Mouse (Mus musculus) myocyte (in vitro differentiated cells): ENCODE measurements around the gene Rbms3. TPM values are rescaled to one million over a fixed set of nuclear protein-coding genes. Genes with fewer than 3 reads are reported as not detected.

Experiments
- H3K27me3 ChIP-seq: one replicate; pipeline ENCODE4 v1.6.1; 2011; ENCODE audit not compliant: control insufficient read depth, insufficient read depth, insufficient read length
- H3K36me3 ChIP-seq: one replicate; pipeline ENCODE4 v1.6.1; 2011; ENCODE audit not compliant: control insufficient read depth, insufficient read depth
- H3K4me2 ChIP-seq: one replicate; pipeline ENCODE4 v1.6.1; 2011; ENCODE audit warnings: low read depth, control low read depth
- H3K4me3 ChIP-seq: one replicate; pipeline ENCODE4 v1.5.1; 2011; ENCODE audit warnings: mild to moderate bottlenecking, control low read depth, moderate library complexity
- H3K79me2 ChIP-seq: one replicate; pipeline ENCODE4 v1.6.1; 2011; ENCODE audit not compliant: control insufficient read depth, insufficient read depth
- H3ac ChIP-seq: one replicate; pipeline ENCODE4 v1.6.1; 2011; ENCODE audit not compliant: control insufficient read depth, insufficient read length
- CEBPB ChIP-seq: IDR thresholded peaks from 2 replicates; pipeline ENCODE4 v1.6.1; 2011; ENCODE audit warnings: mild to moderate bottlenecking, moderate library complexity; ENCODE audit not compliant: poor library complexity, insufficient read depth, severe bottlenecking
- E2F4 ChIP-seq: IDR thresholded peaks from one replicate; pipeline ENCODE4 v1.6.1; 2011; ENCODE audit warnings: mild to moderate bottlenecking, control low read depth, moderate library complexity; ENCODE audit not compliant: insufficient read depth
- MAX ChIP-seq: IDR thresholded peaks from one replicate; pipeline ENCODE4 v1.6.1; 2011; ENCODE audit warnings: low read depth, mild to moderate bottlenecking, control low read depth
- MYOD1 ChIP-seq, 3 experiments: IDR thresholded peaks; one replicate each; pipeline ENCODE4 v1.6.1; 2011; ENCODE audit warnings: control low read depth in 2 of 3, low read depth in 2 of 3, mild to moderate bottlenecking in 2 of 3, moderate library complexity in 1 of 3; ENCODE audit not compliant: insufficient read length in 2 of 3, control insufficient read depth in 1 of 3
- MYOG ChIP-seq, 3 experiments: IDR thresholded peaks; one replicate each; pipeline ENCODE4 v1.6.1; 2011; ENCODE audit warnings: control low read depth in 2 of 3, low read depth in 2 of 3, mild to moderate bottlenecking in 2 of 3; ENCODE audit not compliant: insufficient read length in 2 of 3, control insufficient read depth in 1 of 3, insufficient read depth in 1 of 3
- POLR2A ChIP-seq: IDR thresholded peaks from one replicate; pipeline ENCODE4 v1.6.1; 2011; ENCODE audit warnings: low read depth, mild to moderate bottlenecking, control low read depth, moderate library complexity; ENCODE audit not compliant: insufficient read length
- POLR2AphosphoS2 ChIP-seq: IDR thresholded peaks from one replicate; pipeline ENCODE4 v1.6.1; 2011; ENCODE audit warnings: low read depth, control low read depth; ENCODE audit not compliant: insufficient read length
- REST ChIP-seq: IDR thresholded peaks from one replicate; pipeline ENCODE4 v1.6.1; 2011; ENCODE audit warnings: mild to moderate bottlenecking, control low read depth, moderate library complexity; ENCODE audit not compliant: insufficient read depth, insufficient read length
- SRF ChIP-seq: IDR thresholded peaks from one replicate; pipeline ENCODE4 v1.6.1; 2011; ENCODE audit warnings: low read depth; ENCODE audit not compliant: control insufficient read depth, insufficient read length
- TCF12 ChIP-seq: IDR thresholded peaks from one replicate; pipeline ENCODE4 v1.6.1; 2011; ENCODE audit warnings: mild to moderate bottlenecking, control low read depth; ENCODE audit not compliant: poor library complexity, insufficient read depth, severe bottlenecking
- TCF3 ChIP-seq: IDR thresholded peaks from one replicate; pipeline ENCODE4 v1.6.1; 2011; ENCODE audit warnings: low read depth, control low read depth; ENCODE audit not compliant: insufficient read length
- USF1 ChIP-seq: IDR thresholded peaks from one replicate; pipeline ENCODE4 v1.6.1; 2011; ENCODE audit warnings: low read depth, mild to moderate bottlenecking, control low read depth, moderate library complexity
- polyA plus RNA-seq: library from polyadenylated mRNA; unstranded; fragments of >200 nt; fragmentation: generic; extraction: Trizol; gene quantifications from one replicate; pipeline ENCODE4 v1.2.1, GENCODE M21; 2012; ENCODE audit warnings: missing spikeins

The Rbms3 gene
- polyA plus RNA-seq, 1 experiment = 4.5 TPM

DNA sequence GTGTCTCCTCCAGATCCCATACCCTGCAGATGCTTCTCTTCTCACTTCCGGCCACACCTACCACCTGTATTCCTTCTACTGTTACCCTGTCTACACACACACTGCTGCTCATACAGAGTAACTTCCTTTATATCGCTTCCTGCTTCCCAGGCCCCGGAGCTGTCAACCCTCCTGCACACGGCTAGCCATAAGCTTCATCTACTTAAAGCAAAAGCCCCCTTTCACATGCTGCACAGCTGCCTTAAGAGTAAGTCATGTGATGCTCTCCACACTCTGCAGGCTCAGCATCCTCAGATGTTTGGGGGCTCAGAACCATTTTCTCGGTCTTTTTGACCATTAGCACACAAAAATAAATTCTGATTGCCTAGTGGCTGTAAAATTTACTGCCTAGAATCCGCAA is 503.9 kb downstream of the Rbms3 start:
- TF ChIP-seq POLR2A = no peak
- TF ChIP-seq SRF = no peak
- TF ChIP-seq TCF3 = no peak
- TF ChIP-seq USF1 = no peak
- TF ChIP-seq POLR2AphosphoS2 = no peak
- TF ChIP-seq MAX = no peak
- no peak for TF ChIP-seq E2F4
- no peaks in the 10 kb centered on the region for H3K27me3 ChIP-seq
- H3ac ChIP-seq = no peak overlapping the region
- peaks cover 6% of the 10 kb centered on the region for H3K79me2 ChIP-seq
- H3K4me3 ChIP-seq = no peak overlapping the region
- no peaks in the 10 kb centered on the region for H3K36me3 ChIP-seq
- no peak overlapping the region for H3K4me2 ChIP-seq

DNA sequence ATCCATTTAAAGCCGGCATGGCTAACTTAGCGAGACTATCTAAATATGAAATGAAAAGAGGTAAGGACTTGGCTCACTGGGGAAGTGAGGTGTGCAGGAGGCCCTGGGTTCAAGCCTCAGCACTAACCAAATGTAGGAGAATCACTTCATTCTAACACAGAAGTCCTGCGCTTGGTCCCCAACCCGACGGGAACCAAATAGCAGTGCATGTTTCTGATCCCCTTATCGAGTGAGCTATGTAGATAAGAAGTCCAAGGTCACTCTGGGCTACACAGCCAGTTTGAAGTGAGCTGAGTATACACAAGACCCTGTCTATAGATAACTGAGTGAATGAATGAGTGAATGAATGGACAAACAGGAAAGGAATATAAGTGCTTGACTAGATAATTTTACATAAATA is 508.1 kb downstream of the Rbms3 start:
- Histone ChIP-seq H3K4me2 (no peak overlapping the region), H3K4me3 (no peak overlapping the region), H3K27me3 (no peaks in the 10 kb centered on the region), H3K36me3 (no peaks in the 10 kb centered on the region), H3K79me2 (peaks cover 2% of the 10 kb centered on the region), H3ac (no peak overlapping the region)
- no peak for TF ChIP-seq USF1

- Histone ChIP-seq H3K27me3 (no peaks in the 10 kb centered on the region), H3K36me3 (no peaks in the 10 kb centered on the region), H3K4me3 (no peak overlapping the region)
Observed at GRCm38 (mm10) chr9:117117181-117117729, 512.5 kb downstream of the Rbms3 start.

DNA sequence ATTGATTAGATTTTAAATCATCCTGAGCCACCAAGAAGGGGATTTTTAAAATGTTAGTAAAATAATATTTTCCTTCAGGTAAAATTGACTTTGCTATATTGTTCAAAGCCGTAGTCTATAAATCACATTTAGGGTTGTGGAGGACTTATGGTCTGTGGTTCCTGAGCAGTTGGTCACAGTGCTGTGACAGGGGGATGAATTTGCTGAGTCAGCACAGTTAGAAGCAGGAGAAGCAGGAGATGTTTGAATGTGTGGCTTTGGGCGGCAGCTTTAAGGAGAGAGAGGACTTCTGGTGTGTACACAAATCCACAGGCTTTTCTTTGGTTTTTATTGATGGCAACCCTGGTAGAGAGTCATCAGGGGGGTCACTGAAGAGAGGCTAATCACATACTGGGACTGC is 514.1 kb downstream of the Rbms3 start:
- H3K27me3 ChIP-seq = no peaks in the 10 kb centered on the region
- TF ChIP-seq TCF3 (no peak), SRF (no peak), TCF12 (no peak), POLR2AphosphoS2 (no peak), E2F4 (no peak), POLR2A (no peak), MAX (no peak), USF1 (no peak), MYOD1 (IDR thresholded peaks at IDR 0.05; ENCODE audit: control insufficient read depth in 1 of 3, insufficient read length in 2 of 3, low read depth in 2 of 3) (no peak), CEBPB (no peak), MYOG (IDR thresholded peaks at IDR 0.05; ENCODE audit: control insufficient read depth in 1 of 3, insufficient read depth in 1 of 3, insufficient read length in 2 of 3, low read depth in 2 of 3) (no peak), REST (no peak)

More at GRCm38 (mm10) chr9:117117181-117117729, 512.5 kb downstream of the Rbms3 start:
- H3K4me2 ChIP-seq = no peak overlapping the region
- H3ac ChIP-seq = no peak overlapping the region
- H3K79me2 ChIP-seq = peaks cover 11% of the 10 kb centered on the region
- TF ChIP-seq USF1 (no peak), CEBPB (no peak), POLR2A (no peak), SRF (no peak), REST (no peak), MYOD1 (IDR thresholded peaks at IDR 0.05; ENCODE audit: control insufficient read depth in 1 of 3, insufficient read length in 2 of 3, low read depth in 2 of 3) (no peak), TCF12 (no peak), POLR2AphosphoS2 (no peak), MYOG (IDR thresholded peaks at IDR 0.05; ENCODE audit: control insufficient read depth in 1 of 3, insufficient read depth in 1 of 3, insufficient read length in 2 of 3, low read depth in 2 of 3) (no peak)

DNA sequence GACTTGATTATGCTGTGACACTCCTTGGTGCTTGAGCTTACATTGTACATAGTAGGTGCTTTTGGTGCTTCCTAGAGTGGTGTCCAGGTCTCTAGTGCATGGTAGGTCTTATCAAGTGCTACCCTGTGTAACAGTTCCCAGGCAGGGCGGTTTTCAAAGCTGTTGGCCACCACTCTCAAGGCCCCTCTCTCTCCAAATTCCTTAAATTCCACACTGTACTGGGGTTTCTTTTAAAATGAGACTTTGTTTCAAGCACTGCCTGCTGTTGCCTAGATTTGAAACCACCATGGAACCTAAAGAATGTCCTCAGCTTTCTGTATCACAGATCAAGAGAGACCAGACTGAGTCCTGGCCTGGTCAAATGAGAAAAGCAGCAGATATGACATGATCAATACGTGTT is 516.1 kb downstream of the Rbms3 start:
- no peak overlapping the region for H3K4me2 ChIP-seq
- no peak overlapping the region for H3K4me3 ChIP-seq
- H3ac ChIP-seq = no peak overlapping the region
- H3K27me3 ChIP-seq = no peaks in the 10 kb centered on the region
- peaks cover 5% of the 10 kb centered on the region for H3K36me3 ChIP-seq
- TF ChIP-seq MAX (no peak), TCF12 (no peak), E2F4 (no peak), TCF3 (no peak), MYOG (IDR thresholded peaks at IDR 0.05; ENCODE audit: control insufficient read depth in 1 of 3, insufficient read depth in 1 of 3, insufficient read length in 2 of 3, low read depth in 2 of 3) (no peak), POLR2AphosphoS2 (no peak), CEBPB (no peak), REST (no peak), MYOD1 (IDR thresholded peaks at IDR 0.05; ENCODE audit: control insufficient read depth in 1 of 3, insufficient read length in 2 of 3, low read depth in 2 of 3) (no peak)
- H3K79me2 ChIP-seq = peaks cover 11% of the 10 kb centered on the region

More for the DNA sequence above, 514.1 kb downstream of the Rbms3 start:
- Histone ChIP-seq H3K36me3 (no peaks in the 10 kb centered on the region), H3K4me3 (no peak overlapping the region), H3ac (no peak overlapping the region), H3K79me2 (peaks cover 11% of the 10 kb centered on the region), H3K4me2 (no peak overlapping the region)
